12 mouse cellular contexts compared by ENCODE assay signal in the genomic region with DNA sequence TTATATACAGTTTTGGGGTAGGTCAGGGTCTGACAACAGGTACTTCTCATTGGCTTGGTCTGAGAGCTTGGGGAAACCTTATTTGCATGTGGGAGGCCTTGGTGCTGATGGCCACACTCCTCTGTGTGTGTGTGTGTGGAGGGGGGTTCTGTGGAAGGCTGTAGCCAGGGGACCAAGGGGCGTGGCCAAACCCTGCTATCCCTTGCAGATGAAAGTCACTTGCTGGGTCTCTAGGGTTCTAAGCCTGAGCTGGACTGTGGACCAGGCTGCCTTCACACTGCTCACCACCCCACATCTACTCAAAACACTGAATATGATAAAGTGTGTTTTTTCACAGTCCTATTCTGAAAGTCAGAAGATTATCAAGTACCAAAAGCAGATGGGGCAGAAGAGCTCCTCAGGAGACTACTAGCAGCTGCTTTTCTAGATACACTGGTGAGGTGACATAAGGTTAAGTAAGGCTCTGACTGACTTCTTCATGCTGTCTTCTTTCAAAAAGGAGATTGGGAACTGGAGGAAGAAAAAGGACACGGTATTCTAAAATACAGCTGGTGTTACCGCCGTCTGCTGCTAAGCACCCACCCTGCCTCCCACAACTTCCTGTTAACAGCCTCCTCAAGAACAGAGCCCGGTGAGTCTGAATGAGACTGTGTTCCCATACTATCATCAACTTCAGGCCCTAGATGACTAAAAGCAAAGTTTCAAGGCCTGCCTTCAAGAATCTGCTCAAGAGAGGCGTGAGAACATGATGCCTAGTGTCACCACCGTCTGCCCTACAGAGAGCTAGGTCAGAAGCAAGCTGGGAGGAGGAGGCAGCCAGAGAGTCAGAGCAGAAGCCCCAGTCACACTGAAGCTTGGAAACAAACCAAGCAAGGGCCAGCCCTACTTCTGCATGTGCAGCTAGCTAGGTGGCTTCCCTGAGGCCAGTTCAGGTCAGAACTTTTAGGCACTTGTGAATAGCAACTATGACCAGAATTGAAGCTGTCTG. TPM values are rescaled to one million over a fixed set of nuclear protein-coding genes. Genes with fewer than 3 reads are reported as not detected.
DNase-seq lines count a peak whose midpoint lies in the region; ATAC-seq lines count a peak whose summit lies in the region.
"Had no signal": no experiment of that assay in that cellular context is flagged by ENCODE, and none has a peak within 500 bp of the region (broad histone marks: within the 10 kb centered on the region; RNA-seq: fewer than 3 reads in every experiment).

No protein-coding gene starts in this region.

- H3K27ac ChIP-seq in heart, embryonic 12.5 days (ENCODE audit: poor library complexity, severe bottlenecking) = 0 out of 2 replicates have a peak overlapping the region, but pooled peaks have one; percentile 11
- no peak overlapping the region for H3K27ac ChIP-seq in embryonic facial prominence, embryonic 10.5 days (replicated peaks)
- H3K27ac ChIP-seq: embryonic facial prominence, embryonic 12.5 days; limb, embryonic 12.5 days; midbrain, embryonic 12.5 days had no signal

- 52% methylated on average over 7 of the region's 7 CpGs for WGBS in heart, embryonic 12.5 days
- WGBS in embryonic facial prominence, embryonic 10.5 days = 89% methylated on average over 7 of the region's 7 CpGs

- no peaks in the 10 kb centered on the region for H3K27me3 ChIP-seq in heart, embryonic 12.5 days (replicated peaks)
- no peaks in the 10 kb centered on the region for H3K27me3 ChIP-seq in embryonic facial prominence, embryonic 10.5 days (replicated peaks; ENCODE audit: low read depth, poor library complexity, severe bottlenecking)
- H3K27me3 ChIP-seq: embryonic facial prominence, embryonic 12.5 days; limb, embryonic 12.5 days; midbrain, embryonic 12.5 days had no signal

- peaks cover 12% of the 10 kb centered on the region for H3K4me1 ChIP-seq in heart, embryonic 12.5 days (replicated peaks)
- H3K4me1 ChIP-seq in embryonic facial prominence, embryonic 10.5 days = no peaks in the 10 kb centered on the region
- H3K4me1 ChIP-seq: embryonic facial prominence, embryonic 12.5 days; limb, embryonic 12.5 days; midbrain, embryonic 12.5 days had no signal

- peaks cover 47% of the 10 kb centered on the region for H3K36me3 ChIP-seq in heart, embryonic 12.5 days
- H3K36me3 ChIP-seq in embryonic facial prominence, embryonic 10.5 days (replicated peaks) = peaks cover 77% of the 10 kb centered on the region

- ATAC-seq in heart, embryonic 12.5 days (ENCODE audit: insufficient number of reproducible peaks, low FRiP score) = no peak; the same call in 1 of the 2 replicates
- no peak for ATAC-seq in erythroid progenitor cell, adult 5-6 weeks (replicated peaks; ENCODE audit: low FRiP score, poor library complexity, severe bottlenecking)

- H3K9me3 ChIP-seq in heart, embryonic 12.5 days (replicated peaks) = no peaks in the 10 kb centered on the region
- H3K9me3 ChIP-seq in embryonic facial prominence, embryonic 10.5 days = no peaks in the 10 kb centered on the region
- H3K9me3 ChIP-seq: embryonic facial prominence, embryonic 12.5 days; limb, embryonic 12.5 days; midbrain, embryonic 12.5 days had no signal

- DNase-seq in heart, adult 18-20 months = no peak
- DNase-seq in A20 (ENCODE audit: low read depth, low spot score) = peak; percentile 69
- DNase-seq in frontal cortex, postnatal 14 days (ENCODE audit: low spot score in 2 of 2) = peak; percentile 26 to 36
- peak; percentile 58 for DNase-seq in naive thymus-derived CD4-positive, alpha-beta T cell, adult 2 months (ENCODE audit: low read depth)
- DNase-seq in embryonic facial prominence, embryonic 10.5 days (ENCODE audit: low spot score) = no peak
- DNase-seq in gastrocnemius, adult 8-10 months (ENCODE audit: low spot score in 2 of 2) = no peak
- DNase-seq: heart, postnatal 14 days had no signal

- H3K4me2 ChIP-seq in heart, embryonic 12.5 days = no peak overlapping the region
- H3K4me2 ChIP-seq: embryonic facial prominence, embryonic 12.5 days; limb, embryonic 12.5 days; midbrain, embryonic 12.5 days had no signal

- no peak overlapping the region for H3K9ac ChIP-seq in heart, embryonic 12.5 days
- H3K9ac ChIP-seq: embryonic facial prominence, embryonic 12.5 days; limb, embryonic 12.5 days; midbrain, embryonic 12.5 days had no signal

- H3K4me3 ChIP-seq in heart, embryonic 12.5 days = no peak overlapping the region
- H3K4me3 ChIP-seq in embryonic facial prominence, embryonic 10.5 days = no peak overlapping the region
- H3K4me3 ChIP-seq: embryonic facial prominence, embryonic 12.5 days; limb, embryonic 12.5 days; midbrain, embryonic 12.5 days had no signal

RNA-seq across cellular contexts. Expression of a gene that starts 26.5 kb away (rescaled TPM):
- 35.1 and 37.2 TPM in 2 replicates for polyA plus RNA-seq in heart, embryonic 12.5 days (2016; fragmentation: Nextera tagmentation; extraction: Ambion mirVana)
- 10 to 100 TPM; 85.9 to 89.3 TPM for total RNA-seq in heart, adult 18-20 months (2021)
- polyA plus RNA-seq in embryonic facial prominence, embryonic 10.5 days (2016; fragmentation: Nextera tagmentation; extraction: Ambion mirVana) = 25.7 and 28.5 TPM in 2 replicates
- total RNA-seq in gastrocnemius, adult 8-10 months (2022) = 10 to 100 TPM; 75.9 to 99.5 (median 81.1) TPM
- total RNA-seq in erythroid progenitor cell, adult 5-6 weeks (2015; ENCODE audit: low replicate concordance) = 139 and 143 TPM in 2 replicates
- total RNA-seq in erythroid progenitor cell, adult 5-6 weeks (2017; ENCODE audit: low replicate concordance) = 235 and 242 TPM in 2 replicates

Comparison
In these comparisons a context has a peak if more than half of its experiments do, and no peak if none do; other contexts are left out.
1. DNase-seq: peak in A20 (single experiment), frontal cortex, postnatal 14 days (2 of 2) and naive thymus-derived CD4-positive, alpha-beta T cell, adult 2 months (single experiment); none in heart, adult 18-20 months (0 of 2), embryonic facial prominence, embryonic 10.5 days (single experiment) and gastrocnemius, adult 8-10 months (0 of 2).